Mouse (Mus musculus) layer of hippocampus, postnatal 25 days (tissue): ENCODE measurements around the gene Mipol1. TPM values are rescaled to one million over a fixed set of nuclear protein-coding genes. Genes with fewer than 3 reads are reported as not detected.
A peak's percentile ranks its signal among the peaks of the same experiment; 100 is the strongest.

Source experiments
- DNase-seq, 2 experiments: peaks; one replicate each; pipeline ENCODE4 v3.0.0; 2022; ENCODE audit warnings: mixed read lengths in 2 of 2, low spot score in 1 of 2; ENCODE audit errors: extremely low spot score in 1 of 2
- total RNA-seq, 2 experiments: library from RNA; stranded (reverse); gene quantifications; 2 replicates each; pipeline ENCODE4 v1.2.3; 2021

Mipol1 gene
- total RNA-seq, 2 experiments from 2014 or later, result 4.4 to 6.0 TPM

DNA sequence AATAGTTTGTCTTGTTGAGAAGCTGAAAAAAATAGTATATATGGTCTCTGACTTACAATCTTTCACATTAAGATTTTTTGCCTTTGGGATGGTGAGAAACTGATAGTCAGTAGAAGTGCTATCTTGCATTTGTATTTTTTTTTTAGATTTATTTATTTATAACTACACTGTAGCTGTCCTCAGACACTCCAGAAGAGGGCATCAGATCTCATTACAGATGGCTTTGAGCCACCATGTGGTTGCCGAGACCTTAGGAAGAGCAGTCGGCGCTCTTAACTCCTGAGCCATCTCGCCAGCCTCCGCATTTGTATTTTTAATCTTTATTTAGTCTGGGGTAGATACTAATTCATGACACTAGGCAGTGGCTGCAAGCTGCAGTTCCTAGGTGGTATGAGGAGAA is 3.2 kb downstream of the Mipol1 start:
- no peak for DNase-seq

DNA sequence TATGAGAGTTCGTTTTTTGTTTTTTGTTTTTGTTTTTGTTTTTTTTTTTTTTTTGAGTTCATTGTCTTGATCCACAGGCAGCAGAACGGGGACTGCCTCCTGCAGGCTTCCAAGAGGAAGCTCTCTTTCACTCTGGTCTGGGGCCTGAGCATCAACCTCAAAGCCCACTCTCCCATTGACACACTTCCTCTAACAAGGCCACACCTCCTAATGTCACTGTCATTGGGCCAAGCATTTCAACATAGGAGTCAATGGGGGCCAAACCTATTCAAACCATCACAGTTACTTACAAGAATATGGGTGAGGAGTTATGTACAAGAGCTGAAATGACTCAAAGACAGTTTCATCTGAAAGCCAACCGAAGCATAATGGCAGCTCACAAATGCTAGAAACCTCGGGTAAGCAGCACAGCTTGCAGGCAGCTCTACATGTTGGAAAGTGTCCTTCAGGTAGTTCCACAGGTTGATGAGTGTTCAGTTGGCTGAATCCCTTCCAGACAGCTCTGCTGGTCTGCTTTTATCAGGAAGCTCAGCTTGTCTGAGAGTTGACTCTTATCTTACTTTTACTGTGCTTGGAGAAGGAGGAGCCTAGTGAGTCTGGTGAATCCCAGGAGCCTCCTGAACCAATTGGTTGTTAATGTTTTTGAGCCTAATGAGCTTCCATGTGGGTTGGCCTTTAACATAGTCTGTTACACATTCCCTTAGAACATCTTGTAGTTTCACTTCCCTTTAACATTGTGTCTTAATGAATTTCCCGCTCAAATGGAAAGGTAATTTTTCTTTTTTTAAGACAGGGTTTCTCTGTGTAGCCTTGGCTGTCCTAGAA is 13.7 kb downstream of the Mipol1 start:
- no peak for DNase-seq

DNA sequence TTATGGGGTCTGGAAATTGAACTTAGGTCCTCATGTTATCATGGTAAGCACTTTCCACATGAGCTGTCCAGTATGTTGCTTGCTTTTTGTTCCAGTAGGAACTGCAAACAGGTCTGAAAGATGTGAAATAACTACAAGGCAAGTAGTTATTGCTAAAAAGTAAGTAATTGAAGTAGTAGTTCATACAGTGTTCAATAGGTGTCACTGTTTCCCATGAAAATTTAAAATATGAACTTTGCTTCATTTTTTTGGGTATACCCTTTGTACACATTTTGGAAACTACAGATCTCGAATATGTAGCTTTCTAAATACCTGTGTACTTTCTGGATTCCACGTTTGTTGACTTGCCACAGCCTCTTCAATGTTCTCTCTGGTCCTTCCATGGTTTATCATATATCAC is 28.3 kb downstream of the Mipol1 start:
- no peak for DNase-seq

DNA sequence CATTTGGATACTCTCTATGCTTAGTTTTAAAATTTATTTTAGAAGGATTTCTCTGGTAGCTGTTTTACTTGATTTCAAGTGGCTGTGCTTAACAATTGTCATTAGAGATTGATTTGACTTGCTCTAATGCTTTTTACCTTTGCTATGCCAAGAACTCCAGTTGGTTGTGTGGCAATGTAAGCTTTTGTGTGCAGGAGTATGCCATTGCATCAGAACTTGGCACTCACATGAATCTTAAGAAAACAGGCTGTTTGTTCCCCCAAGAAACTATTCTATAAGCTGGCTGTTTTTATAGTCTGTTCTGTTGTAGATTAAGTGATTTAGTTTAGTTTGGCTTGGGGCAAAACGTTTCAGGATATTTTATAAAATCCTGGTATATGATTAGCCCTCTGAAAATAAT is 45.2 kb downstream of the Mipol1 start:
- DNase-seq, result no peak

DNA sequence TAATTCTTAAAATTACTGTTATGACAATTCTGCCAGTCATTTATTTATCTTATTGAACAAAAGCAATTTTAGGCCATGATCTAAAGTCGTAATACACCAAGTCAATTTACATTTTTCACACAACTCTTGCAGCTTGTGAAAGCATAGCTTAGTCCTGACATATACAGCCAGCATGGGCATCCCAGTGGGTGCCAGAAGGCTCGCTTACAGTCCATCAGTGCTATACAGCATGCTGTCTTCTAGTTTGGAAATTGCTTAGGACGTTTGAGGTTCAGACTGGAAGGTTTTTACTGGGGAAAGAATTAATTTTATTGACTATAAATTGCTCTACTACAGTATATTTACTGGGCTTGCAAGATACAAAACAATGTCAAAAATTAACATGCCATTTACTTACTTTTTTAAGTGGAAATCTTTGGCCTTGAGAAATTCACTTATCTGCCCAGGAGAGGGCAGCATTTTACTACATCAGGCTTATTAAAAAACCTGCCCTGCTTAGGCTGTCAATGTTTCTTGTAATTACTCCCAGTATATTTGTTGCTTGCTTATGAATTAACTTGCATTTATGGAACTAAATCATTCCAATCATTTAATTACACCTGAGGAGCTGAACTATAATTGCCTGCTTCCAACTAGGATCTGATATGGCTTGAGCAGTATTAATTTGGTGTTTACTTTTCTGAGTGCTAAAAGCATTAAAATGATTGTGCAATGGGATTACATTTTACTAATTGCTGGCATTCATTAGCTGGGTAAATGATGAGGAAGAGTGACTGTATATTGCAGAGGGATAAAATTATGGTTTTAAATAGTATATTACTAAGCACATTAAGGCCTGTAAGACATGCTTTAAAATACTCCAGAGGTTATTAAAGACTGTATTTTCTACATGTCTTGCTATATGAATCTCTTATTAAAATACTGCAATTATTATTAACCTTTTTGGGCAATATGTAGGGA is 51.2 kb downstream of the Mipol1 start:
- peak in 1 of 2 experiments; percentile 5 for DNase-seq

DNA sequence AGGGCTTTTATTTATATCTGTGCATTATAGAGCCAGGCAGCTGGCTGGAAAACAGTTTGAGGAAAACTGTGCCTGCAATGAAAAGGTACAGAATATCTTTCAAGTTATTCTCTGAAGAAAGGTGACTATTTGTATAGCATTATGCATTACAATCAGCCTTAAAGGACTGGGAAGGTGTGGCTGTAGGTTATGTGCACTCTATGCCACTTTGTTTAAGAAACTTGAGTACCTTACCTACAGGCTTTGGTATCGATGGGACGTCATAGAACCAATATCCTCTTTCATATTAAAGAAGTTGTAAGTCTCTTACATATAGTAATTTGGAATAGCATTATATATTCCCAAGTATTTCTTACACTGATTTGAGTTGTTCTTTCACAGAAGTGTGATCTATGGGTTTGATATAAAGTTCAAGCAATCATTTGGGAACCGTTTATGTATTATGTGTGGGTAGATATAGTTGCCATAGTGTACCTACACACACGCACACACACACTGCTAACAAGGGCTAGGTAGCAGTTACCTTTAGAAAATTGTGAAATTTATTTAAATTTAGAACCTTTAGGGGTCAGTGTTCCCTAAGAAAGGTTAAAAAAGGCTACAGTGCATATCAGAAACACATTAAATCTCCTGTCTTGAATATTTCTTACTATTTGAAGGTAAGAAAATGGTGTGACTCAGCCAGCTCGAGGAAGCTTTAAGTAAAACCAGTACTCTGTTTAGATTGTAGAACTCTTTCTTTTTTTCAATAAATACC is 55.3 kb downstream of the Mipol1 start:
- DNase-seq, result no peak

DNA sequence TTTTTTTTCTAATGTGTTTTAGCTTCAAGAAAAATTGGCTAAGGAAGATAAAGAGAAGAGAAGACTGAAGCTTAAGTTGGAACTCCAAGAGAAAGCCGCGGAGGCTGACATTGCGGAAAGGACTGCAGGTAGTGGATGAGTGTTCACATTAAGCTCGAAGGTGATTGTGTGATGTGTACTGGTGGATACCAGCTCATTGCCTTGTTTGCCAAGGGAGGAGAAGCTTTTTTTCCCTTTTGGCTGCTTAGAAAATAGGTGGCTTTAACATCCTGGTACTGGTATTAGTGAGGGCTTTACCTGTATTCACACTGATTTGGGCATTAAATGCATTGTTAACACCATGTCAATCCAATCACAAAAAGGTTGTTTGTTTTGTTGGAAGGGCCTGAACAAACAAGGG is 77.1 kb downstream of the Mipol1 start:
- DNase-seq, result no peak

DNA sequence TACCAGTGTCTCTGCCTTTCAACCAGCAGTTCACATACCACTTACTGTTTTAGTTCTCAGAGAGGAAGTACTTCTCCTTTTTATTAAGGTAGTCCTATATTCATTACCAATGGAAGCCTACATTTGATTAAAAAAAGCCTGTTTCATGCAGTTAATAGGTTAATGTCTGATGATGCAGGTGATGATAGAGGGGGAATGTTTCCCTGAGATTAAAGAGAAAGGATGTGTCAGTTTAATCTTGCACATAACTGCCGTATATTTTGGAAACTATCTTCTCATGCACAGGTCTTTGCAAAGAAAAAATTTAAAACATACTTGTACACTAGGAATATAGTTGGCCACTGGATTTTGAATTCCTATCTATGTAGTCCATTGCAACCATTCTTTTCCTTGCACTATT is 77.5 kb downstream of the Mipol1 start:
- no peak for DNase-seq

DNA sequence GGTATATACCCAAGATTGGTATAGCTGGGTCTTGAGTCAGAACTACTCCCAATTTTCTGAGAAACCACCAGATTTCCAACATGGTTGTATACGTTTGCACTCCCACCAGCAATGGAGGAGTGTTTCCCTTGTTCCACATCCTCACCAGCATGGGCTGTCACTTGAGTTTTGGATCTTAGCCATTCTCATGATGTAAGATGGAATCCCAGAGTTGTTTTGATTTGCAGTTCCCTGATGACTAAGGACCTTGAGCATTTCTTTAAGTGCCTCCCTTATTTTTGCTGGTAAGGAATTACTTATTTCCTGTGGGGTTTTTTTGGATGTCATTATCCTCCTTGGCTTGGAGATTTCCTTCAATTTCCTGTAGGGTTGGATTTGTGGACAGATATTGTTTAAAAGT is 108.8 kb downstream of the Mipol1 start:
- DNase-seq, result no peak

DNA sequence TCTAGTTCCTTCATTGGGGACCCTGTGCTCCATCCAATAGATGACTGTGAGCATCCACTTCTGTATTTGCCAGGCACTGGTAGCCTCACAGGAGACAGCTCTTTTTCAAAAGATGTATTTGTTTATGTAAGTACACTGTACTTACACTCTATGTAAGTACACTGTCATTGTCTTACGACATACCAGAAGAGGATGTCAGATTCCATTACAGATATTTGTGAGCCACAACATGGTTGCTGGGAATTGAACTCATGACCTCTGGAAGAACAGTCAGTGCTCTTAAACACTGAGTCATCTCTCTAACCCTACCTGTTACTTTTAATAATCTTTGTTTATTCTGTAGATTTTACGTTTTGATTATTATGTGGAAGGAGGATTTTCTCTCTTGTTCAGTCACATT is 109.9 kb downstream of the Mipol1 start:
- DNase-seq, result no peak

DNA sequence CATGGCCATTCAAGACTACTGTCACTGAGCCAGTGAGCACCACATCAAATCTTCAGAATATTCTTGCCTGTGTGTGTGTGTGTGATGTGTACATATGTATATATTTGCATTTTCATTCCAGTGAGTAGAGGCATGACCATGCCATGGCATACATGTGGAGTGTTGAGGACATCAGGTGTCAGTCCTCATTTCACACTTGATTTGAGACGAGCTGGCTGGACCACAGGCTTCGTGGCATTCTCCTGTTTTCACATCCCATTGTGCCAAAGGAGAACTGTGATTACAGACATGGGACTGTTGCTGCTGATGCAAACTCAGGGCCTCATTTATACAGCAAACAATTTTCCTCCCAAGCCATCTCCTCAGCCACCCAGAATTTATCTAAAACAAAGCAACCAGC is 132.5 kb downstream of the Mipol1 start:
- DNase-seq, result no peak

DNA sequence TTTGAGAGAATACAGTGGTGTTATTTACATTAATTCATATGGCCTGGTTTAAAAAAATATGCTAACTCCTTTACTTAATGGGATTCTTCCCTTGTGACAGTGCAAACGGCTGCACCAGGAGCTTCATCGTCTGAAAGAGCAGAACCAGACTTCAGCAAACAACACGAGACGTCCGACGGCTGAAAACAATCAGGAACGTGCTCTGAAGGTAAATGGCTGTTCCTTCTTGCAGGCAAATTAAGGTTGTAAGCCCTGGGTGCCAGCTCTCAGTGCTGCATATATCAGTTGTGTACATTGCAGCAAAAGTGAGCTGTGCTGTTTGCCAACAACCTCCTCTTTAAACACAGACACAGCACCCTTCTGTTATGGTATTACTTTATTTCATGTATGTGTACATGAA is 133.8 kb downstream of the Mipol1 start:
- DNase-seq, result no peak

DNA sequence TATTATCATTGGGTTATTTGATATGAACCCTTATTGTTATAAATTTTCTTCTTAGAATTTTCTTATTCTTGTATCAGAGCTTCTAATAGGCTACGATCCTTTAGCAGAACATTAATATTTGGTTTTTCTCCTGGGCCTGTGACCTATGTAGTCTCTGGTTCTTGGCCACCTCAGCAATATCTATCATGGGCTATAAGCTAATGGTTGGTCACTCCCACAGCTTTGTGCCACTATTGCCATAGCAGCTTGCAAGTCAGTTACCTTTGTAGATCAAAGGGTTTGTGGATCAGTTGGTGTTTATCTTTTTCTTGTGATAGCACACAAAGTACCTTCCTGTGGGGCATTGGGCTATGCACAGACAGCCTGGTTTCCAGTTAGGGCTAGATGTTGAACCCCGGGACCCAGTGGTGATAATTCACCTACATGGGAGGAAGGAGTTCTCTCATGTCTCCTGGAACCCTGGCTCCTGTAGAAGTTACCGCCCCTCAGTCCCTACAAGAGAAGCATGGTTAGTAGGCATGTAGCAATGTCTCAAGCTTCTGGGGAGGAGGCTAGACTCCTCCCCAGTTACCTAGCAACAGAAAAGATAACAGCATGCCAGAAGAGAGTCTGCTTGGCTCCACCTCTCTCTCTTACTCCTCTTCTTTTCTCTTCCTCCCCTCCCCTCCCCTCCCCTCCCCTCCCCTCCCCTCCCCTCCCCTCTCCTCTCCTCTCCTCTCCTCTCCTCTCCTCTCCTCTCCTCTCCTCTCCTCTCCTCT is 141.7 kb downstream of the Mipol1 start:
- no peak for DNase-seq

DNA sequence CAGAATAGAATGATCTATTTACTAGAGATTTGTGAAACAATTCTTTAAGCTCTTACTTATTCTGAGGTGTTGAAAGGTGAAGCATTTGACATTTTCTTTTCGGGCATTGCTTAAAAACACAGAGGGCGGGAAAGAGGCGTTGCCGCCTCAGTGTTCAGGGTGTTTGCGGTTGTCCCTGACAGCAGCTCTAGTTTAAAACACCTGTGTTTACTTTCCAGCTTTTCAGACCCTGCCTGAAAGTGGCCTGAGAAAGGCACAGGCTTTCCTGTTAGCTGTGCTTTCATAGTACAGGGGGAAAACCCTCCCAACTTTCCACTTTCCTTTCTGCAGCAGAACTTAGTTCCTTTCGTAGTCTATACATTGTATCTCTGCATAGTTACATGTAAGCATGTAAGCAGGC is 152.6 kb downstream of the Mipol1 start:
- no peak for DNase-seq

DNA sequence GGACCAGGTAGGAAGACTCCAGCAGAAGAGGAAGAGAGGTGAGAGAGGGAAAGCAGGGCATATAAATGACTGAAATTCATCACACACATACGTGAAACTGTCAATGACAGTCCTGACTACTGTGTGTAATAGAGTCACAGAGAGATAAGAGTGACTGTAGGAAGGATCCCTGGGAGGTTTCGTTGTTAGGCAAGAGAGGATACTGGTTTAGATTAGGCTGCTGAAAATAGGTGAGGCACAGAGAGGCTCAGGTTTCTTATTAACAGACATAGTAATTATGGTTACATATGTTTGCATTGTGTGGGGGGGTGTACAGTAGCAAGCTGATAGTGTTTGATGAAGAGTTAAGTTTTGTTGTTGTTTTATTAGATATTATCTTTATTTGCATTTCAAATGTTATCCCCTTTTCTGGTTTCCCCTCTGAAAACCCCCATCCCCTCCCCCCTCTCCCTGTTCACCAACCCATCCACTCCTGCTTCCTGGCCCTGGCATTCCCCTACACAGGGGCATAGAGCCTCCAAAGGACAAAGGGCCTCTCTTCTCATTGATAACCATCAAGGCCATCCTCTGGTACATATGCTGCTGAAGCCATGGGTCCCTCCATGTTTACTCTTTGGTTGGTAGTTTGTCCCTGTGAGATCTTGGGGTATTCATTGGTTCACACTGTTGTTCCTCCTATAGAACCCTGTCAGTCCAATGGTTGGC is 157.5 kb downstream of the Mipol1 start:
- DNase-seq, result no peak

DNA sequence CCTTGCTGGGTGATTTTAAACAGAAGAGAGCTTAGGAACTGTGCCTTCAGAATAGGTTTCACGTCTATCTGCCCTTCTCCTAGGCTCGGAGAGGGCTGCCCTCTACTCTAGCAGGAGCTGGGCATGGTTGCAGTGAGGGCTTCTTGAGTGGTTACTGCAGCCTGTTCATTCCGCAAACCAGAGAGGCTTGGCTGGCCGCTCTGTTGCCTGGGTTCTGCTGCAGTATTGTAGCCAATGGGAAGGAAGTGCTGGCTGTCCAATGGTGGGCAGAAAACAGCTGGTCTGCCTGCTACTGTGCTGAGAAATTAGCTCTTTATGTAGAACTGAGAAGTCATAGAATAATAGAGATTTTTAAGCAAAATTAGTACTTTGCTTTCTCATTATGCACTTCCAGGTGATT is 169.3 kb downstream of the Mipol1 start:
- no peak for DNase-seq

DNA sequence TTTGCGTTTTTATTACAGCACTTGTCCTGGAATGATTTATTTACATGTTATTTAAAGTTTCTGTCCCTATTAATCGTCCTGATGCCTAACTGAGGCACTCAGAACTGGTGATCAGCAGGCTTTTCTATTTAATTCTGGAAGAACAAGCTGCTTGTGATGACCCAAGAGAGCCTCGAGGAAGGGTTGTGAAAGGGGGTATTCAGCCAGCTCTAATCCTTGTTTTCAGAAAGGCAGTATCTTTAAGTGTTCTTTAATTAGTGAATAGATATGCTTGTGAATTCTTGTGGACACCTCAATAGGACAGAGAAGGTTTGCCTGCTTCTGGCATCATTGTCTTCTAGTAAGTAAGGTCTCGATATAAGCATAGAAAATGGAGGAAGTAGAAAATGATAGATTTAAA is 170.0 kb downstream of the Mipol1 start:
- DNase-seq, result no peak

DNA sequence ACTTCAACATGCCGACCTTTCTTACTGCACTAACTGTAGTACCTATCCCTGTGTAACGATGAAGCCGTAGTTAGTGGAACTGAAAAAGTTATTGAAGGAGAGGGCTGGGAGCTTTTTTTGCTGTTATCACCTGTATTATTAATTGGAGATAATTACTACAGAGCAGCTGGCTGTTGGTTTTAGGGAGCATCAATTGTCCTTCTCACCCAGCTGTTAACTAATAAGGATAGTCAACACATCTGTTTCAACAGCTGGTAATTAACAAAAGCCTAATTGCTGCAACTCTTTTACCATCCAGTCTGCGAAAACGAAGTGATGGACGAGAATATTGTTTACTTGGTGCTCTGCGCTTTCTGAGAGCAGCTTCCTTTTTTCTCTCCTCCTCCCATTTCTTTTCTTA is 170.9 kb downstream of the Mipol1 start:
- DNase-seq, result no peak

DNA sequence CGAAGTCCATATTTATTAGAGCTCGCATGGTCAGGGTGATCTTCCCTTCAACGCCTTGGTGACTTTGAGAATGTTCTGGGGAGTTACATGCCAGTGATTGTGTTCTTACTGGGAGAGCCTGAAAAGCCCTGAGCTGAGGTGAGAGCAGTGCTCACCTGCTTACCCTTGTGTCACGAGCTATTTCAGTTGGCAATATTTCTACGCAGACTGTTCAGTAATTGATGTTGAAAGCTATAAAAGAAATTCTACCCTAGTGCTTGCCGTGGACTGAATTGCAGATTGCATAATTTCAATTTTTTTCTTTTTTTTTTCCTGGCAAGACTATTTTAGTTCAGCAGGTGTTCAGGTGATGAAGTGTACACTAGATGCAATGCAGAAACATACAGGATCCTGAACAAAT is 172.1 kb downstream of the Mipol1 start:
- DNase-seq, result no peak

DNA sequence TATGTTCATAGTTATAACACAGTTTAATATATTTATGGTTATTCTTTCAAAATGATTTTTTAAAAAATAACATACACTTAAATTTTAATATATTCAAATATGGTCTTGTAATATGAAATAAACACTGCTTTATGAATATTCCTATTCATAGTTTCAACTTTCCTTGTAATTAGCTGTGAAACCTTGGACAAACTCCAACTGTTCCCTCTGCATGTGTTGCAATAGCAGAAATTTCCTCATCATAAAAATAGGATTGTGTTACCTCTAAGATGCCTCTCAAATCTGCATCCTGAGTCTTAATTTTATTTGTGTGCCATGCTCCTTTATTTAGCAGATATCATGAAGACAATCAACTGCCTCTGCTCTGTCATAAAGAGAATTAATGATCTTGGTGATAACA is 179.7 kb downstream of the Mipol1 start:
- no peak for DNase-seq
